Mouse (Mus musculus) frontal cortex, adult (tissue): ENCODE data around the gene Syt13.
A peak's percentile ranks its signal among the peaks of the same experiment; 100 is the strongest.

ENCODE experiments used
- ATAC-seq: cut with Nextera tagmentation; 2 replicates; pipeline ENCODE4 v1.9.2; 2017; ENCODE audit warnings: mild to moderate bottlenecking, moderate library complexity, mixed read lengths; ENCODE audit not compliant: low TSS enrichment

Syt13 gene

DNA sequence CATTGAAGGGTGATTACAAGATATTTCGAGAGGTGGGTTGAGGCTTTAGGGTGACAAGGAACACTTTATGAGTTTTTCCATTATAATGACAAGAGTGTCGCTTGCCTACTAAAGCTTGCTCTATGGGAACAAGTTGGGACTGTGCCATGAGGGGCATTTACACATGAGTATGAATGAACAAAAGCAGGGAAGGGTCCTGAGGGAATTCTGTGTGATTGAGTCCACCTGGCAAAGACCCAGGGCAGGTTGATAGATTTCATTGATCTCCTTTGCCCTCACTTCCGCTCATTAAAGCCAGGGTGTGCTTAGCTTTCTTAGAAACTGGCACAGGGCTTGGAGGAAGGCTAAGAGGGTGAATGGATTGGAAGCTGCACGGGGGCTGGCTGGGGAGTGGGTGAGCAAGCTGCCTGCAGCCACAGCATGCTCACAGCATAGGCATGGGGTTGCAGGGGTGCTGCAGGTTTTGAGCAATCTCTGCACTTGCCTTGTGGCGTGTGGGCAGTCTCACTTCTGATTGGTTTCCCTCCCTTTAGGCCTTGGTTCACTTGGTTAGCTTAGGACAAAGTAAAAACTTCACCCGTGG is 9.9 kb downstream of the Syt13 start:
- peak; percentile 31; the same call in 1 of the 2 replicates for ATAC-seq

DNA sequence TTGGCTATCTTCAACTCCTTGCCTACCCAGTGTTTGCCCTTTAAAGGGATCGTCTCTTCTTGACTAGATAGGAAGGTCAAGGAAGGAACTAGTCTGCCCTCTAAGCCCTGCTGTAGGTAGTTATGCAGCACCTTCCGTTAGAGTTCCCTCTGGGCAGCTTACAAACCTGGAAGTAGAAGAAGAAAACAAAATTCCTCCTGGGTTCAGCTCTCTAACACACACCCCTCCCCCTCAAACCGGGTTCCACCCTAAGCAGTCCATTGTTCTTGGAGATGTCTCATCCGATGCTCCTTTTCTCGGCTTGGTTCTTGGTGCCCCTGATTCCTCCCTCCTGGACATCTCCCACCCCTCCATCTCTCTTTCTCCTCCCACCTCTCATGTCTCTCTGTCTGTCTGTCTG is 14.8 kb downstream of the Syt13 start:
- no peak for ATAC-seq

DNA sequence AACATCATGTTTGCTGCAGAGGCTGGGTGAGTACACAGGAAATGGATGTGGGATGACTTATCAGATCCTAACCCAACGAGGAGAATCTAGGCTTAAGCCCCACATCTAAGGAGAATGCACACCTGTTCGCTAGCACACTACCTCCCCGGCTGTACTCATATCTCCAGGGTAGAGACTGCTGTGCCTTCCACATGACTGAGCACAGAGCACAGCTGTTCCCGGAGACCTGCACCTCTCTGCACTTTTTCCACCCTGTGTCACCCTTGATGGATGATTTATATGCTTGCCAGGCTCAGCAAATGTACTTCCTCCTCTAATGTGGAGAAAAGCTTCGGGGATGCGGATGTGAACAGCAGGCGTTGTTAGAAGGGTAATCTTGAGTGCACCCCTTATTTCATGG is 16.2 kb downstream of the Syt13 start:
- ATAC-seq = no peak

DNA sequence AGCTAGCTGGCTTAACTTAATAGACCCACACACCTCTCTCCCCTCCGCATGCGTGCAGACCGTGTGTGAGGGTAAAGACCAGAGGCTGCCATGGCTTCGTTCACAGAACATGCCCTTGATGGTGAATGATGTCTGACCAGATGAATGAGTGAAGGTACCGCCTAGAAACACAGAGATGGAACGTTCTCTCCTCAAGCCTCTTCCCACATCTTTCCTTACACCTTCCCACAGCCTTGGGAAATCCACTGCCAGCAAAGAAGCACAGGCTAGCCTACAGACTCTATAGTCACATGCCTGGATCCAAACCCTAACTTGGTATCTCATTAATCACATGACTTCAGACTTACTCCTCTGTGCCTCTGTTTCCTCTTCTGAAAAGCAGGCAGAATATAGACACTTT is 18.5 kb downstream of the Syt13 start:
- ATAC-seq = peak; percentile 40

DNA sequence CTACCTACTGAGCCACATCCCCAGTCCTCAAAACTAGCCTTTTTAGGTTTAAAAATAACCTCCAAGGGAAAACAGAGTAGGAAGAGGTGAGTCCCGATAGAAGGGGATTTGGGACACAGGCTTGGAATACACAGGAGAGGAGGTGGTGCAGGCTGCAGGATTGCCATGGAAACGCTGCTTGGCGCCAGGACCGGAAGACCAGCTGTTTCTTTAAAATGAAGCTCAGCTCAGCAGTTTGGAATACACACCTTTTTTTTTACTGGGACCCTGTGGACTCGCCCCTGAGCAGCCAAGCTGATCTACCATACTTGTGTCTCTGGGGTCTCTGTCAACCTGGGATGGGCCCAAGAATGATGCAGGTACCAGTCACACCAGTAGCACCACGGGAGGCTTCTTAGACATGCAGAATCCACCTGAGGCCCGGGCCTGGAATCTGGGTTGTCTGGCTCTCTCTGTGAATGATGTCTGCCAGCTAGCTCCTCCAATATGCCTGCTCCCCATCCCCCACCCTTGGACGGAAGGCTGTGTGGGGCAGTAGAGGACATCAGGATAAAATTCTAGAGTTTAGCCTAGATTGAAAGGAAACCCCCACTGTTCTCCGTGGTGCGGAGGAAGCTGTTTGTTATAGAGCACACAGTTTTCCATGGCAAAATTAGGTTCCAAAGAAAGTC is 19.5 kb downstream of the Syt13 start:
- ATAC-seq = peak; percentile 82

DNA sequence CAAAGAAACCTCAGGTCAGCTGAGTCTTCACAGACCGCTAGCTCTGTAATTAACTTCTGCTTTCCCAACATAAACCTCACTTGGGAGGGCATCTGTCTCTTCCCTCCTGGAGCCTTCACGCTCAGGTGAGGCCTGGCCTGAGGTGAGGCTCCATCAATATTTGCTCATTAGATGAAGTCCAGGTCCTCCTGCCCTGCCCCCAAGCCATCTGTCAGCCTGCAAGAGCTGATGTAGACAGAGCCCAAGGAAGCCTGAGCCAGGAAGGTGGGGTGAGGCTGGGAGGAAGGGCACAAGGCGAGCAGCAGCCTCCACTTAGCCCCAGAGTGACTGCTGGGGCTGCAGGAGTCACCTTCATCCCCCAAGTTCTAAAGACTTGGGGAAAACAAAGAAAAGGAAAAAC is 20.6 kb downstream of the Syt13 start:
- ATAC-seq = no peak

DNA sequence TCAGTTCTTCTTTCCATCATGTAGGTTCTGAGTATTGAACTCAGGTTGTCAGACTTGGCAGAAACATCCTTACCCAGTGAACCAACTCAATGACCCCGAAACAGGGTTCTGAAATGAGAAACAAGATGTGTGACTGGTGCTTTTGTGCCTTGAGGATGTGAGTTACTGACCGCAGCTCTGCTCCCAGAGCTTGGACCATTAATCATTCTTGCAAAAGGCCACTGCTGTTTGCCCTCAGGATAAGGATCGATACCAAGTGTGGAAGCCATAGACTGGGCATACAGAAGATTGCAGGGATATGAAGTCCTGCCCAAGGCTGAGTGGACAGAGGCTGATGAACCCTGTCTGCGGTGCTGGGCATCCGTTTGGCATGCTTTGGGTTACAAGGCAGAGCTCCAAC is 23.2 kb downstream of the Syt13 start:
- ATAC-seq = no peak

DNA sequence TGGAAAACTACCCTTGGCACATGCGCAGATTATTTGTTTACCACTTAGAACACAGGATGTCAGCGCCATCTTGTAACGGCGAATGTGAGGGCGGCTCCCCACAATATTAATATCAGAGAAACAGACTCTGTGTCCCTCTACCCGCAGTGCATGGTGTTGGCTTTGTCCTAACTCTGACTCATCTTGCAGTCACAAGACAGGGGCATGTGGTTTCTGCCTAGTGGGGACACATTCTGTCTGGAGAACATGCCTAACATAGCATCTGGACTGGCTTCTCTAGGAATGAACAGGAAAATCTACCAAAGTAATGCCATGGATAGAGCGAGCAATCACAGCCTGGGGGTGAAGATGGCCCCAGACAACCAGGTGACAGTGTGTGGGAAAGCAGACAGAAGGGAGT is 23.9 kb downstream of the Syt13 start:
- ATAC-seq = peak; percentile 3; the same call in 1 of the 2 replicates

DNA sequence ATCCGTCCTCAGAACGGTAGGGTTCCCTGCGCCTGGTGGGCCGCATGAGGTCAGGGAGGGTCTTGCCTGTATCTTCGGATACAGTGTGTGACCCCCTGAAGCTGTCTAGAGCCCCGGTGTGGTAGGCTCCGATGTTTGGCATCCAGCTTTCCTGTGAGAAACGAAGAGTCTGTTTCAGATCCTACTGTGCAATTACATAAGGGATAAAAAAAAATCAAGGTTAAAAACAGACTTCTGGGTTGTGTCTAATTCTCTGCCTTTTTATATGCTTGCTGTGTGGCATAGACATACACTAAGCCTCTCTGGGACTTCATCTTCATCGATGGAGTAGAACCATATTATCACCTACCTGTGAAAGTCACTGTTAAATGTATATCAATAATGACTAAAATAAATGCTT is 26.1 kb downstream of the Syt13 start:
- ATAC-seq = peak; percentile 62

DNA sequence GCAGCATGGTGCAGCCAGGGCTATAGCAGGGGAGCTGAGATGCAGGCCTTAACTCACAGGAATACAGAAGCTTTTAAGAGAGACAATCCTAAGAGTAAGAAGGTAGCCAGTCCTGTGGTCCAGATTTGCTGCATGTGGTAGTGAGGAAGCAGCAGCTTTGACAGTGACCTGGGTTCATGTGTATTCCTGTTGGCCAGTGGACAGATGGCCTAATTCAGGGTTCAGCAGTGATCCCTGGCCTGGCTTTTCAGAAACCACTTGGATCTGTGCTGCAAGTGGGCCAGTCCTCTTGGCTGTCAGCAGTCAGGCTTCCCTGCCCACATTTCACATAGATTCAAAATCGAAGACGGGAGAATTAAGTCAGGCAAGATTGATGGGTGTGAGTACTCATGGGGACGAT is 26.6 kb downstream of the Syt13 start:
- peak; percentile 3 for ATAC-seq

DNA sequence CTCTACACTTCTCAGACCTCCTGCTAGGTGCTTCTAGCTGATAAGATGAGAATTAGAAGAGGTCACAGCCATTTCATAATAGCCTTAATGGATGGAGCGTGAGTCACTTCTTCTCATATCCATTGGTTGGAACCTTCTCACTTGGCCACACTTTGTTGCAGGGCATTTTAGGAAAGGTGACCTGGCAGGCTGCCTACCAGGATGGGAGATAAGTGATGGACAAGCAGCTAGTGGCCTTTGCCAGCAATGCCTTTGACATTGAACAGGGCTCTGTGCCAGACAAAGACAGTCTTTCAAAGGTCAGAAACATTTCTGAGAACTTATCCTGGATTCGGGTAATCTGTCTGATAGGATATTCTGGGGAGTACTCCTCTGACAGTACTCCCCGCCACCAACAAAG is 28.5 kb downstream of the Syt13 start:
- no peak for ATAC-seq

DNA sequence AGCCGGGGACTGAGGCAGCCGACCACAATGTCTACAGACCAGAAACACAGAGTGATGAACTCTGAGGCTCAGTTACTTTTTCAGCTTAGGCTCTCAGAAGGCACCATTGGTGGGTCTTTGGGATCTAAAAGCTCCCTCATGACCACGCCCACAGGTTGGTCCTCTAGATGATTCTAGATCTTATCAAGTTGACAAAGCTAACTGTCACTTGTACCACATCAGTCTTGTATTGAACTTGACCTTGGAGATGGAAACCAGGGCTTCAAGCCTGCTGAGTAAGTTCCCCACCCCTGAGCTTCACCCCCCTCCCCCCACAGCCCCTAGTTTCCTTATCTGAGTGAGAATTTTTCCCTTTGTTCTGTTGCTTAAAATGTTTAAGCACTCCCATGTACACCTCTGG is 29.5 kb downstream of the Syt13 start:
- ATAC-seq = no peak

DNA sequence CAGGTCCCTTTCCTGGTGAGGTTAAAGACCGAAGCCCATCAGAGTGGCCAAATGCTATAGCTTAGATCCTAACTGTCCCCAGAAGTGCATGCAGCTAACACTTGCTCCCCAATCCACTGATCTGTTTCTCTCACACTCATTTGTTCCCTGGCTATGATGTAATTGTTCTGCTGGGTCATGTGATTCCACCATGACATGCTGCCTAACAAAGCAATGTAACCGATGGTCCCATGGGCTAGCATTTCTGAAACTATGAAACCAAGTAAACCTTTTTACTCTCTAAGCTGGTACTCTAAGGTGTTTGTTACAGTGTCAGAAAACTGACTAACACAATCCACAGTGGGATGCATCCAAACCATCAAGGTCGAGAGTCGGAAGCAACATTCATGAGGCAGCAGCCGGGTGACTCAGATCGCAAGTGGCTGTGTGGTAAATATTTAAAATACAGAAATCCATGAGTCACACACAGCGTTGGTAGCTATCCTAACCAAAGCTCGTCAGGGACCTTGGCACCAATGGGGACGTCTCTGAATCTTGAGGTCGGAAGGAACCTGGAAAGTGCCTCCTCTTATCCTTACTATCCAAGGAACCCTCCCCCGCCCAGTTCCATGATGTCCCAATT is 30.3 kb downstream of the Syt13 start:
- no peak for ATAC-seq

DNA sequence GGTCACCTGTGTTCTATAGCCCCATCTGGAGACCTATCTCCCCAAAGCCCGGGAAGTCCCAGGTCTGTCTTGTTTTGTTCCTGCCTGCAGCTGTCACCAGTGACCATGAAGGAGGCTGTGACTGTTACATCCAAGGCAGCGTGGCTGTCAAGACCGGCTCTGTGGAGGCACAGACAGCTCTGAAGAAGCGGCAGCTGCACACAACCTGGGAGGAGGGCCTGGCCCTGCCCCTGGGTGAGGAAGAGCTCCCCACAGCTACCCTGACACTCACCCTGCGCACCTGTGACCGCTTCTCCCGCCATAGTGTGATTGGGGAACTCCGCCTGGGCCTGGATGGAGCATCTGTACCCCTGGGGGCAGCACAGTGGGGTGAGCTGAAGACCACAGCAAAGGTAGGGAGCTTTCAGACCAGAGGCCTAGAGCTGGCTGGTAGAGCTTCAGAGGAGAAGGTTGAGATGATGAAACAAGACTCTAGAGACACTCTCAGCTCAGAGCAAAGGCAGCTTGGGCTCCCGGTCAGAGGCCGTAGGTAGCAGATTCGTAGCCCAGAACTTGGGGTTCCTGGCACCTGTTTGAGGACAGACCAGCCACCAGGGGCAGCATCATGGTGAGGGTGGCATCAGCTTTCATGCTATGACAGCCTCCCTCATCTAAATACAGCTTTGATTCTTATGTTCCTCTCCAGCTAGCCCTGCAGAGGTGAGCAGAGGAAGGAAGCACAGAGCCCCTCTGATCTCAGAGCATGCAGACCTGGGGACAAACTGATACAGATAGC is 31.1 kb downstream of the Syt13 start:
- ATAC-seq = no peak

DNA sequence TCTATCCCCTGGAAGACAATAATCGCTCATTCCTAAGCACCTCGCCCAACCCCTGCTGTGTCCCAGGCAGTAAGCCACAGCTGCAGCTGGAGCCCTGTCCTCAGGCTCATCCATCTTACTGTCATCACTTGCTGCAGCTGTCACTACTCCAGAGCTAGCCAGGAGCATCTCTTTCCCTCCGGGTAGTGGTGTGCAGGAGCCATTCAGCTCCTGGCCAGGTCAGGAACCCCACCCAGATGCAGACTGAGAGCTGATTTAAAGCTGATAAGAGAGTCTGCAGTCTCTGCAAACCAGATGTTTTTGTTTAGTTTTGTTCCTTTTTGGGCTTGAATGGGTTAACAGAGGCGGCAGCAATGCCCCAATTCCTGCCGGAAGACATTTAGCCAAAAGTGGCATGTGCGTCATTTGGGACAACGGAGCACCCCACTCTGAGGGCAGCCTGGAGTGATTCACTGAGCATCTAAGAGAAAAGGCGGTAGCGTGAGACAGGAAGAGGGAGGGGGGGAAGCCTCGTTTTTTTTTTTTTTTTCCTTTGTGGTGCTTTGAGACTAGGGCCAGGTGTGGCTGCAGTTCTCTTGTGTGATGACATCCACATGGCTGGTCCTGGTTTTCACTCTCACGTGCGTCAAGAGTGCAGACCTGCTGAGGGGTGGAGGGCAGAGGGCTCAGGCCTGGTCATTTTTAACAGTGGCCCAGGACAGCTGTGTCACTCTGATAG is 33.2 kb downstream of the Syt13 start:
- ATAC-seq = peak; percentile 72

DNA sequence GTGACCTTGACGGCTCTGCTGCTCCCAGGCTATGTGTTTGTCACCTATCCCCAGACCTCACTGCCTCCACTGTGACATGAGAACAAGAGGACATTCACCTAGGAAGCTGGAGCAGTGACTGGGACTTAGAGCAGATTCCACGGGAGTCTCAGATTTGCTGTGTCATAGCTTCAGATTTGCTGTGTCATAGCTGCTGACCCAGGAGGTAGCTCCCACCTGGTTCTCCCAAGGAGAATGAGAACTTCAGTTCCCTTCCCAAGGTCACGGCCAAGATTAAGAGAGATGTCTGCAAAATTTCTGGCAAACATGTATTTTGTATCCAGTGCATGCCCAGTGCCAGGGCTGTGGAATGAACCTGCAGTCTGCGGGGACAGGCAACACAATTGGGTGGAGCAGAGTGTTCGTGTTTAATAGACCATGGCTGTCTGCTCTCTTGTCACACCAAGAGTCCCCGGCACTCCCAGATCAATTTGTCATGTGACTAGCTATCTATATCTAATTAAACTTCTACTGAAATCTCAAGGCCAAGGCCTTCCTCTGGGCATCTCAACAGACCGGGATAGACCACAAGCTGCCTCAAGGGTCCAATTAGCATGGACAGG is 33.9 kb downstream of the Syt13 start:
- no peak for ATAC-seq

DNA sequence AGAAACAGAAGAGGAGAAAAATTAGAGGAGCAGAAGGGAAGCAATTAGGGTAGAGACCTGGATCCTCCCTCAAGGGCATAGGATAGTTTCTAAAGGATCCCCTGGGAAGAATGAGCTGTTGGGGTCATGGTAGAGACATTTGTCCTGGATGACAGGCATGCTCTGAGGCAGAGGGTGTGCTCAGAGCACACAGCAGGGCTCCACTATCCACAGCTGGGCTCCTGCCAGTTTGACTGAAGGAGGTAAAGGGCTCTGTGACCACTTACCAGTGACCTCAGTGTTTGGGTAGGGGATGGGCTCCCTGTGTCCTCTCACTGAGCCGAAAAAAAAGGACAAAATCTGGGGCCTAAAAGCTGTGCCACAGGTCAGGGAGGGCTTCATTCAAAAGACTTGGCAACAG is 34.6 kb downstream of the Syt13 start:
- ATAC-seq = no peak

DNA sequence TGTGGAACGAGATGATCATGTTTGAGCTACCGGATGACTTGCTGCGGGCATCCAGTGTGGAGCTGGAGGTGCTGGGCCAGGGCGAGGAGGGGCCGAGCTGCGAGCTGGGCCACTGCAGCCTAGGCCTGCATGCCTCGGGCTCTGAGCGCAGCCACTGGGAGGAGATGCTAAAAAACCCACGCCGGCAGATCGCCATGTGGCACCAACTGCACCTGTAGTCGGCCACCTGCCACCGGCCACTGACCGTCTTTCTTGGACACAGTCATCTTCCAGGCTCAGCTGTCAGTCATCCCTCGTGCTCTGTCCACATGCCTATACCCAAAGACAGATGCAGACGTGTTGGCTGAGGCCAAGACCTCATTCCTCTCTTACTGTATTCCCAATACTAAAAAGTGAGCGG is 38.6 kb downstream of the Syt13 start:
- ATAC-seq = no peak

DNA sequence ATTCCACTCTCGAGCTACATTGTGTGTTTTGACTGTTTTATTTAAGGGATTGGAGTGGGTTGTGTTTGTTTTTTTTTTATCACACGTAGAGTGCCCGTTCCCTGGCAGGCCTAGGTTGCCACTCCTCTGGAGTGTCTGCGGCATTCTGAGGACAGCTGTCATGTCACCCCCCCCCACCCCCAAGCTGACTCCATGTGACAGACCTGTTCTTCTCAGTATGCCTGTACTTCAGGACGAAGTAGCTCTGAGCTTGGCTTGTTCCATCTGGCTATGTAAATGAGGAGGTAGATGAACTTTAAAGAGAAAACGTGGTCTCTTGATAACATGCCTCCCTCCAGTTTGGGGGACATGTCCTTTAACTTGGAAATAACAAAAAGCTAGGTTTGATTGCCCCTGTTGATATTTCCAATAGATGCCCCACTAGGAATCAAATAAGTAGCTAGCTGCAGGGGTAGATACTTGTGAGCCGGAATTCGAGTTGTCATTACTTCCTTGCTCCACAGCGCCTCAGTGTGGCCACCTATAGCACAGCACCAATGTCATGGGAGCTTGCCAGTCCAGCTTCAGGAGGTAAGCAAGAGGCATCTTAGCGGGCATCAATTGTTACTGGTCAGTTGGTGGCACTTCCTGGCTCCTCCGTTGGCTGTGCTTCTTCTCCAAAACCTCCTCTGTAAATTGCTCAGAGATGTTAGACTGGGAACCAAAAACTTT is 39.7 kb downstream of the Syt13 start:
- ATAC-seq = peak; percentile 55

DNA sequence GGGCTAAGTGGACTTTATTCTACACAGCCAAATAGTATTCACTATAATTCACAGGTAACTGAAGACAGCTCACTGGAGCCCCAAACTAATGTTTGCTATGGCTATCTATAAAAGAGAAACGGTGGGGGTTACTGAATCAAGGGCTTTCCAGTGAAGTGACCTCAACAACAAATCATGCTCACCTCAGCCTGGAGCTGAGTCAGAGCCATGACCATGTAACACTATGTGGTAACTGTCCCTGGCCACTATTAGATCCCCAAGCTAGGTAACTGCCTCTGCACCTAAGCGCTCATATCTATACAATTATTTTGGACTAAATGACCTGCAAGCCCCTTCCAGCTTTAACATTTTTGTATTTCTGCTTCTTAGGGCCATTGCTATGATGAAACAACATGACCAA is 42.0 kb downstream of the Syt13 start:
- ATAC-seq = no peak

DNA sequence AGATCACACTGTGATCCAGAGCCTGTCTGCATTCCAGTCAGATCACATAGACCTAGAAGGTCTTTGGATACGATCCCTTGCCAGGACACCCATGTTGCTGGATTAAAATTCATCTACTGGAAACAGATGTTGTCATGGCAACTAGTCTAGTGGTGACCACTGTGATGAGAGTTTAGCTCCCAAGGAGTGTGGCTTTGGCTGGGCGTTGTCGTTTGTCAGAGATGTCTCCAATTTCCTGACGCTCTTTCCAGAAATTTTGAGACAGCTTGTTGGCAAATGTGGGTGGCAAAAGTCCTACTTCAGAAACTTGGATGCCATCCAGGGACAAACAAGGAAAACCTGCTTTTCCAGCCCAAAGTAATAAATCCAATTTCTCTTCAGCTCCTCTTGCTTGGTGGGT is 43.7 kb downstream of the Syt13 start:
- ATAC-seq = peak; percentile 22; the same call in 1 of the 2 replicates
